Mouse (Mus musculus): ENCODE measurements around the gene Creld2. TPM values are rescaled to one million over a fixed set of nuclear protein-coding genes. Genes with fewer than 3 reads are reported as not detected.

The Creld2 gene
- polyA plus RNA-seq, 1 experiment from 2014 or later: 49.6 TPM

DNA sequence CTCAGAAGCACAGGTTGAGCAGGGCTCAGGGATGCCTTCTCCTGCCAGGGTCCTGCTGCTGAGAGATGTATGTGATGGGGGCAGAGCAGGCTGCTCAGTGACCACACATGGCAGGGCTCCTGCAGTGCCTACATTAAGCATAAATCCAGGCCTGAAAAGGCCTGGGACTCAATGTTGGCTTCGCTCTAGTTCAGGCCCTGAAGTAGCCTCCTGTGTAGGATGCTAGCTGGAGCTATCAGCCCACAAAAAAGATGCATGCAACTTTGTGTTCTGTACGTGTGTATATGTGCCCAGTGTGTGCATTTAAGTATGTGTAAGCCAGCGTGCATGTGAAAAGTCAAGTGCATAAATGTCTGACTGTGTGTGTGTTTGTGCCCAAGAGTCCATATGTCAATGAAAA, 54.6 kb downstream of the Creld2 start:
- Histone ChIP-seq H3K4me2 (no peak overlapping the region), H3K27ac (no peak overlapping the region), H3K36me3 (no peaks in the 10 kb centered on the region), H3K4me1 (replicated peaks) (peaks cover 21% of the 10 kb centered on the region), H3K9ac (no peak overlapping the region), H3K27me3 (peaks cover 6% of the 10 kb centered on the region; the same call in 1 of the 2 replicates), H3K9me3 (replicated peaks) (no peaks in the 10 kb centered on the region), H3K4me3 (replicated peaks) (no peak overlapping the region)
- ATAC-seq (ENCODE audit: low read depth): no peak
- DNase-seq: no peak
- WGBS (ENCODE audit: insufficient replicate concordance): 66% methylated on average over 3 of the region's 3 CpGs

DNA sequence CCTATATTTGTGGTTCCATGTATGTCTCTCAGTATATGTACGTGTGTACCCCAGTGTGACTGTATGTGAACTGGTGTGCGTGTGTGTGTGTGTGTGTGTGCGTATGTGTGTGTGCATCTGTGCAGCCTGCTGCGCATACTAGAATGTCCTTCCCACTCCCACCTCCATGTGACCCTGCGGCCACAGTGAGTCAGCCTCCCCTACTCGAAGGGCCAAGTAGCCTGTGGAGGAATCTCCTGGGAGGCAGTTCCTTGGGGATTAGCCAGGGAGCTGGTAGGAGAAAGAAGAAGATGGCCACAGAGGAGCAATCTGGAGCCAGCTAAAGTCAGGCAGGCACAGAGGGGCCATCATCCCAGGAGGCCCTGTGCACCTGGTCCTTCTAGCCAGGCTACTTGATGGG, 55.0 kb downstream of the Creld2 start:
- Histone ChIP-seq H3K4me2 (no peak overlapping the region), H3K9ac (no peak overlapping the region), H3K27me3 (peaks cover 6% of the 10 kb centered on the region; the same call in 1 of the 2 replicates), H3K9me3 (replicated peaks) (no peaks in the 10 kb centered on the region), H3K4me3 (replicated peaks) (no peak overlapping the region), H3K36me3 (no peaks in the 10 kb centered on the region), H3K4me1 (replicated peaks) (peaks cover 21% of the 10 kb centered on the region), H3K27ac (no peak overlapping the region)
- 75% methylated on average over 6 of the region's 6 CpGs for WGBS (ENCODE audit: insufficient replicate concordance)
- DNase-seq (no peak), ATAC-seq (ENCODE audit: low read depth) (no peak)

DNA sequence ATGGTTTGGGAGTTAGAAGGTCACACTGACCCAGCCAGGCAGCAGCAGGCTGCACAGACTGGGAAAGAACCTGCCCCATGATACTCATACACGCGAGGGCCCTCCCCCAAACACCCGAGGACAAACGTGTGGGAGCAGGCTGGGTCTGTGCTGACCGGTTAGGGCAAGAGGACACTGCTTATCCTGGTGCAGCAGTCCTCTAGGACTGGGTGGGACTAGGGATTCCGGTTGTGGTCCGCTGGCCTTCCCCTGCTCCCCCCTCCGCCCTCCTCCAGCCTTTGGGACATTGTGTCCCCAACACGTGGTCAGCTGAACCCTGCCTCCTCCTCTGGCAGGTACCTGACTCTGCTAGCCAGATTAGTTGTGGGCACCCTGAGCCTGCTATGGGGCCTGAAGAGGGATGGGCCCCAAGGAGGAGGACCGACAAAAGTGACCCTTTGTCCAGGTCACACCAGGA, 56.2 kb downstream of the Creld2 start:
- ATAC-seq (ENCODE audit: low read depth) (peak; percentile 32), DNase-seq (no peak)
- H3K9ac ChIP-seq: no peak overlapping the region
- peaks cover 6% of the 10 kb centered on the region; the same call in 1 of the 2 replicates for H3K27me3 ChIP-seq
- whole genome bisulfite sequencing (ENCODE audit: insufficient replicate concordance): 24% methylated on average over 10 of the region's 10 CpGs
- H3K4me3 ChIP-seq (replicated peaks): no peak overlapping the region
- H3K36me3 ChIP-seq: no peaks in the 10 kb centered on the region
- H3K4me1 ChIP-seq (replicated peaks): peaks cover 17% of the 10 kb centered on the region
- H3K9me3 ChIP-seq (replicated peaks): no peaks in the 10 kb centered on the region
- no peak overlapping the region for H3K27ac ChIP-seq
- 0 out of 2 replicates have a peak overlapping the region, but pooled peaks have one; percentile 32 for H3K4me2 ChIP-seq

Other genes starting within 250 kb of the Creld2 start
- gene Zdhhc25, start 219.3 kb upstream of the Creld2 start, polyA plus RNA-seq (2015; fragmentation: Nextera tagmentation; extraction: Ambion mirVana): not detected in 2 replicates
- 5.5 and 6.0 TPM in 2 replicates for gene Brd1, start 85.4 kb upstream of the Creld2 start, polyA plus RNA-seq (2015; fragmentation: Nextera tagmentation; extraction: Ambion mirVana)
- 10.5 and 13.3 TPM in 2 replicates for gene Zbed4, start 68.0 kb upstream of the Creld2 start, polyA plus RNA-seq (2015; fragmentation: Nextera tagmentation; extraction: Ambion mirVana)
- gene Alg12, start 328 bp upstream of the Creld2 start, polyA plus RNA-seq (2015; fragmentation: Nextera tagmentation; extraction: Ambion mirVana): 5.6 and 6.3 TPM in 2 replicates
- gene Pim3, start 42.5 kb downstream of the Creld2 start, polyA plus RNA-seq (2015; fragmentation: Nextera tagmentation; extraction: Ambion mirVana): 13.8 and 15.1 TPM in 2 replicates
- not detected in 2 replicates for gene Ttll8, start 134.8 kb downstream of the Creld2 start, polyA plus RNA-seq (2015; fragmentation: Nextera tagmentation; extraction: Ambion mirVana)
- gene Mlc1, start 159.4 kb downstream of the Creld2 start, polyA plus RNA-seq (2015; fragmentation: Nextera tagmentation; extraction: Ambion mirVana): 0.03 TPM in 1 of 2 replicates, not detected in the other
- gene Mov10l1, start 163.3 kb downstream of the Creld2 start, polyA plus RNA-seq (2015; fragmentation: Nextera tagmentation; extraction: Ambion mirVana): not detected in 2 replicates
- gene Panx2, start 240.1 kb downstream of the Creld2 start, polyA plus RNA-seq (2015; fragmentation: Nextera tagmentation; extraction: Ambion mirVana): not detected in 2 replicates

All from liver, embryonic 13.5 days (tissue).